Mouse (Mus musculus) MEL (cell line): ENCODE data around the gene Lce1m. TPM values are rescaled to one million over a fixed set of nuclear protein-coding genes. Genes with fewer than 3 reads are reported as not detected.

Experiments
- DNase-seq: peaks from one replicate; pipeline ENCODE4 v3.0.0; 2011; ENCODE audit warnings: low read depth, low spot score
- H3K27ac ChIP-seq: 2 replicates; pipeline ENCODE4 v1.5.1; 2012; ENCODE audit warnings: low read depth, mild to moderate bottlenecking, control low read depth, low read length, moderate library complexity; ENCODE audit not compliant: control insufficient read depth
- H3K27me3 ChIP-seq, 2 experiments: fragments of 150-350 bp in 1 of 2; sonication (generic) in 1 of 2; 2 replicates each; pipeline ENCODE4 v1.6.1; 2012; ENCODE audit warnings: low read length in 2 of 2, mild to moderate bottlenecking in 2 of 2, improper control_type of control experiment in 1 of 2, moderate library complexity in 1 of 2; ENCODE audit not compliant: insufficient read depth in 2 of 2, control insufficient read depth in 1 of 2
- H3K36me3 ChIP-seq, 2 experiments: 2 replicates each; pipeline ENCODE4 v1.6.1; 2012 to 2014; ENCODE audit warnings: low read length in 2 of 2, improper control_type of control experiment in 1 of 2, inconsistent platforms in 1 of 2, mild to moderate bottlenecking in 1 of 2; ENCODE audit not compliant: insufficient read depth in 2 of 2, control insufficient read depth in 1 of 2
- H3K4me1 ChIP-seq, 2 experiments: fragments of 150-350 bp in 1 of 2; sonication (generic) in 1 of 2; 2 replicates each; pipeline ENCODE4 v1.6.1; 2012; ENCODE audit warnings: low read length in 2 of 2, improper control_type of control experiment in 1 of 2, mild to moderate bottlenecking in 1 of 2; ENCODE audit not compliant: insufficient read depth in 2 of 2, control insufficient read depth in 1 of 2
- H3K4me3 ChIP-seq, 2 experiments: fragments of 150-350 bp in 1 of 2; sonication (generic) in 1 of 2; 2 replicates each; pipeline ENCODE4 v1.5.1; 2012; ENCODE audit warnings: low read depth in 2 of 2, low read length in 2 of 2, mild to moderate bottlenecking in 2 of 2, moderate library complexity in 2 of 2, control low read depth in 1 of 2, improper control_type of control experiment in 1 of 2; ENCODE audit not compliant: control insufficient read depth in 1 of 2, insufficient read depth in 1 of 2
- H3K79me2 ChIP-seq: 2 replicates; pipeline ENCODE4 v1.6.1; 2012; ENCODE audit warnings: mild to moderate bottlenecking, low read length, moderate library complexity; ENCODE audit not compliant: control insufficient read depth, poor library complexity, insufficient read depth
- H3K9ac ChIP-seq: 2 replicates; pipeline ENCODE4 v1.6.1; 2012; ENCODE audit warnings: low read depth, mild to moderate bottlenecking, control low read depth, low read length, moderate library complexity; ENCODE audit not compliant: control insufficient read depth, poor library complexity, severe bottlenecking
- H3K9me3 ChIP-seq: fragments of 150-350 bp; sonication (generic); replicated peaks from 2 replicates; pipeline ENCODE4 v1.6.1; 2012; ENCODE audit warnings: mild to moderate bottlenecking, low read length, improper control_type of control experiment, moderate library complexity; ENCODE audit not compliant: insufficient read depth
- CHD2 ChIP-seq: IDR thresholded peaks from 2 replicates; pipeline ENCODE4 v1.6.1; 2011; ENCODE audit warnings: low read length, improper control_type of control experiment
- CTCF ChIP-seq, 3 experiments: IDR thresholded peaks in 2 of 3; conservative IDR thresholded peaks in 1 of 3; 2 replicates each; pipeline ENCODE4 v1.5.1; 2011 to 2012; ENCODE audit warnings: low read length in 3 of 3, low read depth in 2 of 3, mild to moderate bottlenecking in 2 of 3, improper control_type of control experiment in 1 of 3, inconsistent platforms in 1 of 3, mixed read lengths in 1 of 3, moderate library complexity in 1 of 3; ENCODE audit not compliant: control insufficient read depth in 1 of 3, insufficient read depth in 1 of 3, poor library complexity in 1 of 3, severe bottlenecking in 1 of 3
- EP300 ChIP-seq, 2 experiments: IDR thresholded peaks; 2 replicates each; pipeline ENCODE4 v1.6.1; 2011; ENCODE audit warnings: improper control_type of control experiment in 2 of 2, low read length in 2 of 2, low read depth in 1 of 2, mild to moderate bottlenecking in 1 of 2
- ETS1 ChIP-seq: IDR thresholded peaks from 2 replicates; pipeline ENCODE4 v1.6.1; 2012; ENCODE audit warnings: low read depth, mild to moderate bottlenecking, inconsistent platforms, low read length, improper control_type of control experiment, moderate library complexity
- HCFC1 ChIP-seq: IDR thresholded peaks from 2 replicates; pipeline ENCODE4 v1.6.1; 2012; ENCODE audit warnings: low read depth, mild to moderate bottlenecking, inconsistent platforms, low read length, improper control_type of control experiment, moderate library complexity
- KAT2A ChIP-seq: conservative IDR thresholded peaks from 2 replicates; pipeline ENCODE4 v1.6.1; 2012; ENCODE audit warnings: low read depth, low read length, improper control_type of control experiment, inconsistent platforms
- MAX ChIP-seq: IDR thresholded peaks from 2 replicates; pipeline ENCODE4 v1.6.1; 2011; ENCODE audit warnings: low read length, improper control_type of control experiment
- MAZ ChIP-seq: IDR thresholded peaks from 2 replicates; pipeline ENCODE4 v1.6.1; 2012; ENCODE audit warnings: low read depth, mild to moderate bottlenecking, inconsistent platforms, low read length, improper control_type of control experiment
- MXI1 ChIP-seq: IDR thresholded peaks from 2 replicates; pipeline ENCODE4 v1.6.1; 2011; ENCODE audit warnings: mild to moderate bottlenecking, low read depth, low read length, improper control_type of control experiment
- MYB ChIP-seq: IDR thresholded peaks from 2 replicates; pipeline ENCODE4 v1.6.1; 2011; ENCODE audit warnings: mild to moderate bottlenecking, low read depth, low read length, improper control_type of control experiment
- NELFE ChIP-seq: IDR thresholded peaks from 2 replicates; pipeline ENCODE4 v1.6.1; 2011; ENCODE audit warnings: low read depth, low read length, improper control_type of control experiment
- POLR2A ChIP-seq, 2 experiments: IDR thresholded peaks; 2 replicates each; pipeline ENCODE4 v1.6.1; 2011 to 2012; ENCODE audit warnings: low read length in 2 of 2, mild to moderate bottlenecking in 2 of 2, control low read depth in 1 of 2, improper control_type of control experiment in 1 of 2, low read depth in 1 of 2, moderate library complexity in 1 of 2; ENCODE audit not compliant: control insufficient read depth in 1 of 2, insufficient read depth in 1 of 2, poor library complexity in 1 of 2
- POLR2AphosphoS2 ChIP-seq: IDR thresholded peaks from 2 replicates; pipeline ENCODE4 v1.6.1; 2011; ENCODE audit warnings: low read length, improper control_type of control experiment
- SIN3A ChIP-seq: IDR thresholded peaks from 2 replicates; pipeline ENCODE4 v1.6.1; 2012; ENCODE audit warnings: low read length, improper control_type of control experiment, inconsistent platforms
- SMC3 ChIP-seq: IDR thresholded peaks from 2 replicates; pipeline ENCODE4 v1.6.1; 2011; ENCODE audit warnings: low read depth, low read length, improper control_type of control experiment
- TBP ChIP-seq: IDR thresholded peaks from 2 replicates; pipeline ENCODE4 v1.8.0; 2011; ENCODE audit warnings: low read depth, low read length, improper control_type of control experiment
- TCF12 ChIP-seq: IDR thresholded peaks from 2 replicates; pipeline ENCODE4 v1.6.1; 2014; ENCODE audit warnings: low read depth, mild to moderate bottlenecking, inconsistent platforms, low read length, improper control_type of control experiment, moderate library complexity
- ZKSCAN1 ChIP-seq: IDR thresholded peaks from 2 replicates; pipeline ENCODE4 v1.6.1; 2012; ENCODE audit warnings: low read depth, mild to moderate bottlenecking, inconsistent platforms, low read length, improper control_type of control experiment, moderate library complexity
- ZNF384 ChIP-seq: IDR thresholded peaks from 2 replicates; pipeline ENCODE4 v1.6.1; 2012; ENCODE audit warnings: low read depth, mild to moderate bottlenecking, inconsistent platforms, low read length, improper control_type of control experiment
- polyA plus RNA-seq, 2 experiments: library from polyadenylated mRNA; stranded (reverse) in 1 of 2; unstranded in 1 of 2; fragments of >175 nt in 1 of 2; fragments of >200 nt in 1 of 2; gene quantifications; 2 replicates each; pipeline versions ENCODE4 v1.2.1 to v1.2.4; 2012; ENCODE audit warnings: low replicate concordance in 2 of 2, low read depth in 1 of 2; ENCODE audit not compliant: insufficient read length in 2 of 2, insufficient read depth in 1 of 2, missing spikeins in 1 of 2
- total RNA-seq: library from RNA; depleted of rRNA; stranded (reverse); fragments of 300-350 nt; gene quantifications from 2 replicates; pipeline ENCODE4 v1.2.3, GENCODE M21; 2012

The Lce1m gene
- total and polyA plus RNA-seq, 3 experiments, result not detected

DNA sequence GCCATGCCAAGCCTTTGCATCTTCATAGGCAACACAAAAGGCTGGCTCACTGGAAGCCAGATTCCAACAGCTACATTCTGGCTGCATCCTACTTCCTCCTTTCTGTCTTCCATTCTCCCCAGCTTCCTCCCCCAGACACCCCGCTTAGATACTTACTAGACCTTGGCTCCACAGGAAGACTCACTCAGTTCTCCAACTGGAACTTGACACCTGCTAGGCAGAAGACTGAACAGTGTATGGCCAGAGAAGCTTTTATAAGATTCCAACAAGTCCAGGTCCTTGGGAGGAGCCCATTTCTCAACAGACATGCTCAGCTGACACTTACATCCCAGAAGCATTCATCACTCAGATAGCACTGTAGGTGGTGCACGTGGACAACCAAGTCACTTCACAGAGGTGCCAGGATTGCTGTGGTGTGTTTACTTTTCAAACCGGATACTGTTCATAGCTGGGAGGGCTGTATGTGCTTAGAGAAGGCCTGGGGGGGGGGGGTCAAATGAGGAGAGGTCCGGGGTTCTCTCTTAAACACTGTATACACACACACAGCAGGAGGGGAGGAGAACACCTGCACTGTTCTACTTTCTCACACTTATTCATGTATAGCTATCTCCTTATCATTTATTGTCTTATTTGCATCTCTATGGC, 3.3 kb downstream of the Lce1m start, which contains the start of gene Crct1:
Gene Crct1, minus strand, starts transcription at position 228 of the 645 bp plus-strand sequence.
- Histone ChIP-seq H3K27ac (no peak within 1 kb of the TSS), H3K9me3 (no peaks in the 10 kb centered on the region), H3K4me1 (no peaks in the 10 kb centered on the region), H3K27me3 (no peaks in the 10 kb centered on the region), H3K36me3 (no peaks in the 10 kb centered on the region), H3K79me2 (no peaks in the 10 kb centered on the region), H3K9ac (no peak within 1 kb of the TSS), H3K4me3 (no peak within 1 kb of the TSS)
- DNase-seq, result no peak
- TF ChIP-seq ZKSCAN1, result no peak
- TF ChIP-seq ZNF384, result no peak
- TF ChIP-seq MXI1, result no peak
- no peak for TF ChIP-seq KAT2A

DNA sequence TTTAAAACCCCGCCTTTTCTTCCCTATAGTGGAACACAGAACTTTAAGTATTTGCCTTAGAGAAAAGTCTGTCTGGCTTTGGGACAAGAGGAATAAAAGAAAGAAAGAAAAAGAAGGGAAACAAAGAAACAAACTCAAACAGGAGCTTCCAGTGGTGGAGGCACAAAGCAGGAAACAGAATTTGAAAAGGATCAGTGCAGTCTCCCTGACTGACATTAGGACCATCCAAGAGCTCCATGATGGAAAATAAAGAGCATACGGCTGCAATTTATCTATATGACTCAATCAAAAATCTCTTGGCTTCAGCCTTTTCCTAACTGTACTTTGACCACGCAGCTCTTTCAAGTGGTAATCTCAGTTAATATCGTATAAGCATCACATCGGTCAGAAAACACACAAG, 4.0 kb downstream of the Lce1m start:
- Histone ChIP-seq H3K79me2 (no peaks in the 10 kb centered on the region), H3K27me3 (no peaks in the 10 kb centered on the region), H3K9ac (no peak overlapping the region), H3K36me3 (no peaks in the 10 kb centered on the region), H3K4me3 (no peak overlapping the region), H3K27ac (no peak overlapping the region), H3K4me1 (no peaks in the 10 kb centered on the region), H3K9me3 (no peaks in the 10 kb centered on the region)
- TF ChIP-seq HCFC1, result no peak
- no peak for TF ChIP-seq SIN3A
- no peak for TF ChIP-seq MAZ
- DNase-seq, result no peak

DNA sequence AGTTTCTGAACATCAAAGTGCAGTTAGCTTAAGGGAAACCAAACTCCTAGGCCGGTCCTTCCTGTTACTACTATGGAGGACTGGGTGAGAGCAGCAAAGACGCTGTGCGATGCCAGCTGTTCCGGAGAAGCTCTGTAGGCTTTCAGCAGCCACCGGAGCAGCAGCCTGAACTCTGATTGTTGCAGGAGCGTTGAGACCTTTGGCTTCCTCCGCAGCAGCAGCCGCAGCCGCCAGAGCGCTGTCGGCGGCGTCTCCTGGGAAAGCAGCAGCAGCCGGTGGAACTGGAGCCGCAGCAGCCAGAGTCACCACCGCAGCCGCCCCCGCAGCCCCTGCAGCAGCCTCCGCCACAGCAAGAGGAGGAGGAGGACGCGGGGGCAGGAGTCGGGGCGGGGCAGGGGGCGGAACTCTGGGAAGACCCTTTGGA, 4.5 kb downstream of the Lce1m start:
- H3K9me3 ChIP-seq, result no peaks in the 10 kb centered on the region
- no peak for TF ChIP-seq POLR2AphosphoS2
- TF ChIP-seq MYB, result no peak
- TF ChIP-seq SMC3, result no peak
- TF ChIP-seq MAX, result no peak
- TF ChIP-seq CTCF (IDR thresholded peaks at IDR 0.05 in 2 of 3, conservative IDR thresholded peaks at IDR 0.05 in 1 of 3; ENCODE audit: control insufficient read depth in 1 of 3, insufficient read depth in 1 of 3, low read depth in 2 of 3, low read length in 3 of 3, poor library complexity in 1 of 3, severe bottlenecking in 1 of 3), result no peak
- TF ChIP-seq EP300 (IDR thresholded peaks at IDR 0.05; ENCODE audit: low read depth in 1 of 2, low read length in 2 of 2), result no peak
- no peak for TF ChIP-seq NELFE
- no peak for TF ChIP-seq TCF12
- TF ChIP-seq CHD2, result no peak
- TF ChIP-seq ZKSCAN1, result no peak
- no peak for TF ChIP-seq ETS1
- TF ChIP-seq TBP, result no peak
- TF ChIP-seq POLR2A (IDR thresholded peaks at IDR 0.05; ENCODE audit: control insufficient read depth in 1 of 2, insufficient read depth in 1 of 2, low read depth in 1 of 2, low read length in 2 of 2, poor library complexity in 1 of 2), result no peak
- TF ChIP-seq MAZ, result no peak
- no peak for TF ChIP-seq MXI1
- no peak for TF ChIP-seq SIN3A
- no peak for TF ChIP-seq KAT2A
- TF ChIP-seq, all 39 proteins: peak for 0
- Histone ChIP-seq H3K27me3 (no peaks in the 10 kb centered on the region), H3K4me3 (no peak overlapping the region), H3K4me1 (no peaks in the 10 kb centered on the region), H3K36me3 (no peaks in the 10 kb centered on the region), H3K79me2 (no peaks in the 10 kb centered on the region), H3K27ac (no peak overlapping the region), H3K9ac (no peak overlapping the region)
- DNase-seq, result no peak
